Mouse (Mus musculus) G1E (cell line): Measurements from ENCODE around the gene Slc9a8. TPM values are rescaled to one million over a fixed set of nuclear protein-coding genes. Genes with fewer than 3 reads are reported as not detected.
A peak's percentile ranks its signal among the peaks of the same experiment; 100 is the strongest.

Source experiments
- ATAC-seq: 2 replicates; pipeline ENCODE4 v1.8.0; 2016; ENCODE audit warnings: mild to moderate bottlenecking; ENCODE audit not compliant: insufficient number of reproducible peaks, poor library complexity, low FRiP score, severe bottlenecking; ENCODE audit errors: extremely low read depth
- DNase-seq: peaks from one replicate; pipeline ENCODE4 v3.0.0; 2012; ENCODE audit warnings: low spot score
- H3K27me3 ChIP-seq: 2 replicates; pipeline ENCODE4 v1.6.1; 2012; ENCODE audit warnings: mild to moderate bottlenecking, low read length, inconsistent platforms; ENCODE audit not compliant: insufficient read depth
- H3K36me3 ChIP-seq: replicated peaks from 2 replicates; pipeline ENCODE3; 2012; ENCODE audit warnings: mild to moderate bottlenecking, inconsistent platforms
- H3K4me1 ChIP-seq: 2 replicates; pipeline ENCODE4 v1.6.1; 2012; ENCODE audit warnings: low read depth, low read length, inconsistent platforms, mixed read lengths; ENCODE audit not compliant: insufficient read depth
- H3K4me3 ChIP-seq: 2 replicates; pipeline ENCODE4 v1.5.1; 2012; ENCODE audit warnings: low read depth, mild to moderate bottlenecking, inconsistent platforms, low read length, moderate library complexity, mixed read lengths
- H3K9me3 ChIP-seq: replicated peaks from 2 replicates; pipeline ENCODE4 v1.6.1; 2012; ENCODE audit warnings: inconsistent platforms
- CTCF ChIP-seq: IDR thresholded peaks from 2 replicates; pipeline ENCODE4 v1.5.1; 2012; ENCODE audit warnings: low read depth, low read length, inconsistent platforms, mixed read lengths
- GATA1 ChIP-seq: IDR thresholded peaks from 2 replicates; pipeline ENCODE4 v1.6.1; 2012; ENCODE audit warnings: borderline replicate concordance, low read length, inconsistent platforms, mixed read lengths
- GATA2 ChIP-seq: IDR thresholded peaks from 2 replicates; pipeline ENCODE4 v1.6.1; 2012; ENCODE audit warnings: low read depth, low read length, inconsistent platforms, borderline replicate concordance
- POLR2AphosphoS5 ChIP-seq: IDR thresholded peaks from 2 replicates; pipeline ENCODE4 v1.6.1; 2012; ENCODE audit warnings: low read depth, low read length, inconsistent platforms; ENCODE audit not compliant: insufficient replicate concordance
- TAL1 ChIP-seq: conservative IDR thresholded peaks from 2 replicates; pipeline ENCODE4 v1.6.1; 2012; ENCODE audit warnings: low read depth, low read length, inconsistent platforms, mixed read lengths
- polyA plus RNA-seq: library from polyadenylated mRNA; stranded (reverse); fragments of >175 nt; gene quantifications from 2 replicates; pipeline ENCODE4 v1.2.3, GENCODE M21; 2012
- total RNA-seq, 2 experiments: library from RNA; stranded (forward) in 1 of 2; stranded (reverse) in 1 of 2; fragments of 200-1000 nt in 1 of 2; fragments of >200 nt in 1 of 2; fragmentation: Nextera tagmentation in 1 of 2; gene quantifications; 2 replicates each; pipeline ENCODE4 v1.2.3; 2014 to 2017

The Slc9a8 gene
- total and polyA plus RNA-seq, 3 experiments: 13.2 to 90.4 (median 24.4) TPM

- Histone ChIP-seq H3K4me3 (no peak overlapping the region), H3K27me3 (no peaks in the 10 kb centered on the region), H3K9me3 (no peaks in the 10 kb centered on the region), H3K36me3 (peaks cover 97% of the 10 kb centered on the region), H3K4me1 (peaks cover 5% of the 10 kb centered on the region)
- no peak for DNase-seq
- TF ChIP-seq GATA2 (no peak), TAL1 (no peak), GATA1 (no peak), POLR2AphosphoS5 (no peak)
- no peak for ATAC-seq
Observed at GRCm38 (mm10) chr2:167470611-167471010, 49.1 kb downstream of the Slc9a8 start.

- Histone ChIP-seq H3K9me3 (no peaks in the 10 kb centered on the region), H3K4me1 (peaks cover 9% of the 10 kb centered on the region), H3K27me3 (no peaks in the 10 kb centered on the region), H3K4me3 (no peak overlapping the region), H3K36me3 (peaks cover 97% of the 10 kb centered on the region)
- no peak for DNase-seq
- TF ChIP-seq TAL1 (no peak), GATA2 (no peak), CTCF (no peak), POLR2AphosphoS5 (no peak), GATA1 (no peak)
- ATAC-seq: no peak
Observed at GRCm38 (mm10) chr2:167471585-167471984, 50.1 kb downstream of the Slc9a8 start.

DNA sequence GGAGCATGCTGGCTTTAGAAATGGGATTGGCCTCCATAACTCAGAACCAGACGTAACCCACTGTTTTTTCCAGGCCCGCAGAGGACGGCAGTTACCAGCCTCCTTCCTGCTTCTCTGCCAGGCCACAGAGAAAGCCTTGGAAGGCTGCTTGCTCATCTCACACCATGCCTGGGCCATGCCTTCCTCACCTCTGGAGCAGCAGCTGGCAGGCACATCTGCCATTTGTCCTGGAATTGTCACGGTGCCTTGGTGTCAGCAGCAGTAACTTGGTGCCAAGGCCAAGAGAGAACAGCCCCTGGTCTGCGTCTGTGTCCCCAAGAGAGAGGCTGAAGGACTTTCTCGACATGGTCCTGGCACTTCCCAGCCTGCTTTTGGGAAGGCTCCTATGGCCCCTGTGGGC, 52.7 kb downstream of the Slc9a8 start:
- Histone ChIP-seq H3K4me1 (peaks cover 9% of the 10 kb centered on the region), H3K36me3 (peaks cover 93% of the 10 kb centered on the region), H3K27me3 (no peaks in the 10 kb centered on the region), H3K9me3 (no peaks in the 10 kb centered on the region), H3K4me3 (no peak overlapping the region)
- TF ChIP-seq CTCF (no peak), GATA2 (no peak), TAL1 (no peak), GATA1 (no peak), POLR2AphosphoS5 (no peak)
- no peak for ATAC-seq
- no peak for DNase-seq

- peaks cover 93% of the 10 kb centered on the region for H3K36me3 ChIP-seq
- no peak for ATAC-seq
- TF ChIP-seq GATA2 (no peak), TAL1 (no peak), POLR2AphosphoS5 (no peak; the same call in 1 of the 2 replicates), GATA1 (no peak), CTCF (no peak)
Observed at GRCm38 (mm10) chr2:167475596-167475995, 54.1 kb downstream of the Slc9a8 start.

DNA sequence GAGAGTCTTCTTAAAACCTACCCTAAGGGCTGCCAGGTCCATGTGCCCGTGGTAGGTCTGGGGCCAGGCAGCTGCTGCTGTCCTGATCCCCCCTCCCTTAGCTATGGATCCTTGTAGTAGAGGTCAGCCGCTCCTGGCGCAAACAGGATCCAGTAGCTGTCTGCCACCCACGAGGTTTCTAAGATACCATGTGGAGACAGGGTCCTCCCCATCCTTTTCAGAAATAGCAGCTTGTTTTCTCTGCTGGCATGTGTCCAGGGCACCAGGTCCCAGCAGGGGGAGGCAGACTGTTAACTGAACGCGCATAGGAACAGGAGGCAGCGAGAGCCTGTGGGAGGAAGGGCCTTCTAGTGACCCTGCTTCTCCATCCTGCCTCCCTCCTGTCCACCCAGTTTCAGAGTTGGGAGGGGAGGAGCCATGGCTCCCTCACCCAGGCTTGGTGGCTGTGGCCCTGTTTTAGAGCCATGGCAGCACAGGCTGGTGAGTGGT, 54.7 kb downstream of the Slc9a8 start:
- no peak for TF ChIP-seq POLR2AphosphoS5
- no peak for TF ChIP-seq TAL1
- no peak for TF ChIP-seq GATA2
- TF ChIP-seq CTCF: no peak
- no peak for TF ChIP-seq GATA1
- no peaks in the 10 kb centered on the region for H3K27me3 ChIP-seq
- H3K9me3 ChIP-seq: no peaks in the 10 kb centered on the region
- H3K4me3 ChIP-seq: no peak overlapping the region
- H3K4me1 ChIP-seq: peaks cover 9% of the 10 kb centered on the region
- no peak for DNase-seq
- no peak for ATAC-seq
- H3K36me3 ChIP-seq: peaks cover 93% of the 10 kb centered on the region

More at GRCm38 (mm10) chr2:167475596-167475995, 54.1 kb downstream of the Slc9a8 start:
- Histone ChIP-seq H3K4me3 (no peak overlapping the region), H3K27me3 (no peaks in the 10 kb centered on the region), H3K4me1 (peaks cover 9% of the 10 kb centered on the region), H3K9me3 (no peaks in the 10 kb centered on the region)
- DNase-seq: no peak

DNA sequence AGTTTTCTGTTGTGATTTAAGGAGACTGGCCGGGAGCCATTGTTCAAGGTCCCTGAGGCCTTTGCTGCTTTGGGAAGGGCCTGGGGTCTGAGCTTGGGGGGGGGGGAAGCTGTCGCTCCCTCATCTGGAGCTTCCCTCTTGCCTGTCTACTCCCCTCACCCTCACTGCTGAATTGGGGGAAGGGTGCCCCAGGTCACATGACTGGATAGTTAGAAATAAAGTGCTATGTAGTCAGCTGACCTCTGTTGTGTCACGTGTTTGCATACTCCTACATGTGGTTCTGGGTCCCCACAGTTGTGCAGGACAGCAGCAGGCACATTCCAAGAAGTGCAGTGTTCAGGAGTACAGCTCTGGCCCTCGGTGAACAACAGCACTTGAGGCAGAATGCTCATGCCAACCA, 55.2 kb downstream of the Slc9a8 start:
- peaks cover 88% of the 10 kb centered on the region for H3K36me3 ChIP-seq
- DNase-seq (no peak), ATAC-seq (no peak)

GRCm38 (mm10) chr2:167478128-167478527, 56.6 kb downstream of the Slc9a8 start:
- TF ChIP-seq TAL1: no peak
- TF ChIP-seq CTCF: no peak
- no peak for TF ChIP-seq POLR2AphosphoS5
- TF ChIP-seq GATA2: no peak
- no peak for TF ChIP-seq GATA1
- Histone ChIP-seq H3K9me3 (no peaks in the 10 kb centered on the region), H3K4me1 (peaks cover 9% of the 10 kb centered on the region), H3K4me3 (no peak overlapping the region), H3K36me3 (peaks cover 87% of the 10 kb centered on the region), H3K27me3 (no peaks in the 10 kb centered on the region)
- ATAC-seq (no peak), DNase-seq (no peak)

More for the DNA sequence above, 55.2 kb downstream of the Slc9a8 start:
- no peak overlapping the region for H3K4me3 ChIP-seq
- TF ChIP-seq CTCF (no peak), POLR2AphosphoS5 (0 out of 2 replicates have a peak, but pooled peaks have one; percentile 23), TAL1 (no peak)
- peaks cover 9% of the 10 kb centered on the region for H3K4me1 ChIP-seq
- H3K9me3 ChIP-seq: no peaks in the 10 kb centered on the region
- no peaks in the 10 kb centered on the region for H3K27me3 ChIP-seq
